ENCODE assay signal across 8 mouse cellular contexts in genomic region chr6:92743605-92744004, GRCm38 (mm10). TPM values are rescaled to one million over a fixed set of nuclear protein-coding genes. Genes with fewer than 3 reads are reported as not detected.
DNase-seq lines count a peak whose midpoint lies in the region; ATAC-seq and TF ChIP-seq lines count a peak whose summit lies in the region.

No protein-coding gene starts in this region.

- H3K9ac ChIP-seq in forebrain, embryonic 12.5 days: no peak overlapping the region
- H3K9ac ChIP-seq in lung, embryonic 14.5 days: no peak overlapping the region

- H3K36me3 ChIP-seq in forebrain, embryonic 12.5 days (replicated peaks): no peaks in the 10 kb centered on the region
- H3K36me3 ChIP-seq in lung, embryonic 14.5 days (ENCODE audit: insufficient read depth): no peaks in the 10 kb centered on the region

- no peak overlapping the region for H3K4me3 ChIP-seq in forebrain, embryonic 12.5 days (replicated peaks)
- no peak overlapping the region for H3K4me3 ChIP-seq in lung, embryonic 14.5 days (ENCODE audit: low read depth, low read length)

- H3K4me1 ChIP-seq in forebrain, embryonic 12.5 days: no peaks in the 10 kb centered on the region; the same call in 1 of the 2 replicates
- no peaks in the 10 kb centered on the region; the same call in 1 of the 2 replicates for H3K4me1 ChIP-seq in lung, embryonic 14.5 days (ENCODE audit: insufficient read depth)

- CTCF ChIA-PET in Patski (lab: Charles Lee): interaction anchor here (0.9 to 2.1 kb wide), 15 partner anchors 10 to 479 kb away, joined by 3 to 14 read pairs (median 5); no protein-coding TSS in a partner anchor

- WGBS in forebrain, embryonic 12.5 days: 11% methylated on average over 11 of the region's 11 CpGs
- 13% methylated on average over 11 of the region's 11 CpGs for WGBS in lung, embryonic 14.5 days

- peak overlapping the region; percentile 34 for H3K4me2 ChIP-seq in forebrain, embryonic 12.5 days
- H3K4me2 ChIP-seq in lung, embryonic 14.5 days: peak overlapping the region; percentile 29; the same call in 1 of the 2 replicates

- peak; percentile 22 for DNase-seq in Patski (ENCODE audit: low read depth, low spot score)
- peak; percentile 77 for DNase-seq in heart, postnatal 4 days
- DNase-seq in layer of hippocampus, adult 18-20 months (ENCODE audit: low spot score in 2 of 2): peak; percentile 62 to 91
- peak; percentile 86 for DNase-seq in lung, embryonic 14.5 days
- DNase-seq in retina, postnatal 7 days (ENCODE audit: low read depth, low spot score): peak; percentile 30

- ATAC-seq in Patski: peak; percentile 44
- peak; percentile 36; the same call in 1 of the 2 replicates for ATAC-seq in cerebellum, adult (ENCODE audit: insufficient number of reproducible peaks, low FRiP score, low TSS enrichment)
- no peak for ATAC-seq in forebrain, embryonic 12.5 days (ENCODE audit: low FRiP score)
- no peak for ATAC-seq in lung, embryonic 14.5 days (ENCODE audit: insufficient read depth)
- ATAC-seq in inflammation-experienced regulatory T-cells, adult 6 months: no peak

- POLR2A ChIA-PET in Patski (lab: Charles Lee): no interaction called here

- H3K27me3 ChIP-seq in Patski: no peaks in the 10 kb centered on the region
- H3K27me3 ChIP-seq in forebrain, embryonic 12.5 days: 0 out of 2 replicates have a peak, but pooled peaks cover 4% of the 10 kb centered on the region
- H3K27me3 ChIP-seq in lung, embryonic 14.5 days (ENCODE audit: insufficient read depth, low read length): no peaks in the 10 kb centered on the region

- no peak overlapping the region for H3K27ac ChIP-seq in forebrain, embryonic 12.5 days
- H3K27ac ChIP-seq in lung, embryonic 14.5 days (ENCODE audit: low read depth): no peak overlapping the region

- in situ Hi-C loops in Patski (cut with MboI; ENCODE audit: low pct_unique_long_range_greater_than_20kb): loop anchor here (5.0 kb wide), 1 partner anchor 456 kb away; no protein-coding TSS in a partner anchor

- peak; percentile 93 for TF ChIP-seq CTCF in Patski (IDR thresholded peaks at IDR 0.05)
- TF ChIP-seq CTCF in lung, embryonic 14.5 days (IDR thresholded peaks at IDR 0.05; ENCODE audit: low read depth): peak; percentile 83

- H3K9me3 ChIP-seq in forebrain, embryonic 12.5 days: no peaks in the 10 kb centered on the region
- no peaks in the 10 kb centered on the region for H3K9me3 ChIP-seq in lung, embryonic 14.5 days (ENCODE audit: low read depth, low read length)

RNA-seq across cellular contexts. Expression of gene Prickle2, which starts 37.6 kb away (rescaled TPM):
- 18.1 TPM for polyA plus RNA-seq in Patski (2021)
- 6.4 and 6.5 TPM in 2 replicates for polyA plus RNA-seq in forebrain, embryonic 12.5 days (2016; fragmentation: Nextera tagmentation; extraction: Ambion mirVana)
- total RNA-seq in heart, postnatal 4 days (2021): 10 to 100 TPM; 10.8 to 11.4 TPM
- total RNA-seq in layer of hippocampus, adult 18-20 months (2021): 100 to 1,000 TPM; 196 to 215 TPM
- 11.0 TPM in 2 replicates for polyA plus RNA-seq in lung, embryonic 14.5 days (2014; fragmentation: Nextera tagmentation; extraction: Ambion mirVana)
- polyA plus RNA-seq in inflammation-experienced regulatory T-cells, adult 6 months (2017; shearing (Covaris generic)): not detected

Comparison
In these comparisons a context has a peak if more than half of its experiments do, and no peak if none do; other contexts are left out.
1. ATAC-seq: peak in Patski (single experiment) and cerebellum, adult (single experiment); none in forebrain, embryonic 12.5 days (single experiment), lung, embryonic 14.5 days (single experiment) and inflammation-experienced regulatory T-cells, adult 6 months (single experiment).
2. DNase-seq: peak in every context shown above with its lines; median percentile 86 in lung, embryonic 14.5 days; 77 in heart, postnatal 4 days; 76 in layer of hippocampus, adult 18-20 months; 30 in retina, postnatal 7 days; 22 in Patski.